Mouse (Mus musculus): Measurements from ENCODE around the gene Elp4. TPM values are rescaled to one million over a fixed set of nuclear protein-coding genes. Genes with fewer than 3 reads are reported as not detected.

Elp4 gene
- total RNA-seq, 1 experiment from 2014 or later: 18.2 TPM

DNA sequence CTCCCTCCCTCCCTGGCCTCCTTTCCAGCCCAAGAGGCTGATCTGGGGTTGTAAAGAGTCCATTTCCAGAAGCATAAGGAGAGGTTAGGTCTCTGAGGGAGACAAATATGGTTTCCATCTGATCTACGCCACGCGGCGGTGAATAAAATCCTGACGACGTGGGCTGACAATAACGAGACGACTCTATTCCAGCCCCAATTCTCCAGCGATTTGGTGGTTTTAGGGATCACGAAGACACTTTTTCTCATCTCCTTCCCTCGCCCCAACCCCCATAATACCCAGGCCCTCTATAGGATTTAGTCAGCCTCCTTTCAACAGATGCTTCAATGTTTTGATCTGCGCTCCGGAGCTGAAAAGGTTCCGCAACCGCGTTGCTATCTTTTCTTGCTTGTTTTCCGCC lies 216.4 kb downstream of the Elp4 start:
- ATAC-seq (ENCODE audit: extremely low read depth, insufficient number of reproducible peaks, low FRiP score, poor library complexity, severe bottlenecking): no peak

GRCm38 (mm10) chr2:105687317-105687991 lies 216.9 kb downstream of the Elp4 start:
- ATAC-seq (ENCODE audit: extremely low read depth, insufficient number of reproducible peaks, low FRiP score, poor library complexity, severe bottlenecking): no peak

DNA sequence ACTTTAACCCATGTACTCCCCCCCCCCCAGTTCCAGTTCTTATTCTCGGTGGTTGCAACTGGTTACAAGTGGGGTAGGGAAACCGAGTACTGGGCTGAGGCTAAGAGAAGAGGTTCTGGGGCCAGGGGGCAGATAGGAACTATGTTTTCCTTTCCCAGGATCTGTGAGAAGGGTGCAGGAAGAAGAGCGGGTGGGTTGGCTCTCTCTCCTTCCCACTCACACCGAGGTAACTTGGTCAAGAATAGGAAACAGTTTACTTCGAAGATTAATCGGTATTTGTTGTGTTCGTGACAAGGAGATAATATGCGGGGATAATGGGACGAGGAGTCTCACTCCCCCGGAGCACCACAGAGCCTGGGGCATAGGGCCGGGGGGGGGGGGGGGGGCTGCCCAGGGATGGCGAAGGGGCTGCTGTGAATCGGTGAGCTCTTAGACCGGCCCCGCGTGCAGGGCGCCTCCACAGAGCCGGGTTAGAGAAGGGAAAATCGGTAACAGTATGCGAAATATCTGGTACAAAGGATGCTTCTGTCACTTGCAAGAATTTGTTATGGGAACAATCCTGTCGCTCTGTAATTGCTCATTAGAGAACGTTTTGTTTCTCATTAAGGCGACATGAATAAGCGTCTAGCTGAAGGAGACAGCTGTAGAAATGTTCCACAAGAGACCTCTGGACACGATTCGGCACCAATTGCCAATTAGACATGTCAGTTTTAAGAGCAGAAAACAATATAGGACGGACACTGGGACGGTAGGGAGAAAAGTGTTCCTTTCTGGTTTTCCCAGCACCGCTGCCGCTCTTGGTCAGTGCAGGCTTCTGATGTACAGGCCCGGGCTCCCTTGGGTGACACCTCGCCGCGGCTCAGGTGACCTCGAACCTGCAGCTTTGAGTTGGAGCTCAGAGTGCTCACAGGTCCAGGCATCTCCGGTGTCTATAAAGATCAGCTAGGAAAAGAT lies 217.7 kb downstream of the Elp4 start:
- no peak for ATAC-seq (ENCODE audit: extremely low read depth, insufficient number of reproducible peaks, low FRiP score, poor library complexity, severe bottlenecking)

DNA sequence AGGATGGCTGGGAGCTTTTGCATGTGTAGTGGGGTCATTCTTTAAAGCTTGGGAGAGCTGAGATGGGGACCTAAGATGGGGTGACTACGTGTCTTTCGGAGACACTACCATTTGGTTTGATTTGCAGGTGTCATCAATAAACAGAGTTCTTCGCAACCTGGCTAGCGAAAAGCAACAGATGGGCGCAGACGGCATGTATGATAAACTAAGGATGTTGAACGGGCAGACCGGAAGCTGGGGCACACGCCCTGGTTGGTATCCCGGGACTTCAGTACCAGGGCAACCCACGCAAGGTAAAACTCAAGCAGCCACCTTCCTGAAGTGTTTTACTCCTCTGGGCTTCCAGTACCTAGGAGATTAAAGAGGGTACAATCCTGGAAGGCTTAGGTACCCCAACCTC lies 218.7 kb downstream of the Elp4 start:
- no peak for ATAC-seq (ENCODE audit: extremely low read depth, insufficient number of reproducible peaks, low FRiP score, poor library complexity, severe bottlenecking)

DNA sequence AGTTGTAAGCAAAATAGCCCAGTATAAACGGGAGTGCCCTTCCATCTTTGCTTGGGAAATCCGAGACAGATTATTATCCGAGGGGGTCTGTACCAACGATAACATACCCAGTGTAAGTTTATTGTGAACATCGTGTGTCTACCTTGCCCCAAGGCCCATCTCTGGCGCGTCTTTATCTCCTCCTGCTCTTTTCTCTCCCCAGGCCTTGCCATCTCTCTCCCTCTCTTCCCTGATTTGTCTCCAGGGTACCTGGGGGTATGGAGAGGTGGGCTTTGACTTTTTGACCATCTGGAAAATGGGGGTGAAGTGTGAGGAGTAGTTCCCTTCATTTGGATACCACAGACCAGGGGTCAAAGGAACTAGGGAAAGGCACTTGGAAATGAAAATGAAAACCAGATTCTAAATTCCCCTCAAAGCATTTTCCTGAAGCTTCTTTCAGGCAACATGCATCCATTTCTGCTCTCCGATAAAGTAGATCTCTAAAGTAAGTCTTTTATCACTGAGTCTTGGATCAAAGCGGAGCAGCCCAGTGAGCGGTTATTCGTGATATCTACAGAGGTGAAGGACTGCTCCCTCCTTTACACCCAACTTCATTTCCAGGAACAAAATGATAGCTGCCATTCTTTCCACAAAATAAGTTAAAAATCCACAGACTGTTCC lies 219.2 kb downstream of the Elp4 start:
- no peak for ATAC-seq (ENCODE audit: extremely low read depth, insufficient number of reproducible peaks, low FRiP score, poor library complexity, severe bottlenecking)

DNA sequence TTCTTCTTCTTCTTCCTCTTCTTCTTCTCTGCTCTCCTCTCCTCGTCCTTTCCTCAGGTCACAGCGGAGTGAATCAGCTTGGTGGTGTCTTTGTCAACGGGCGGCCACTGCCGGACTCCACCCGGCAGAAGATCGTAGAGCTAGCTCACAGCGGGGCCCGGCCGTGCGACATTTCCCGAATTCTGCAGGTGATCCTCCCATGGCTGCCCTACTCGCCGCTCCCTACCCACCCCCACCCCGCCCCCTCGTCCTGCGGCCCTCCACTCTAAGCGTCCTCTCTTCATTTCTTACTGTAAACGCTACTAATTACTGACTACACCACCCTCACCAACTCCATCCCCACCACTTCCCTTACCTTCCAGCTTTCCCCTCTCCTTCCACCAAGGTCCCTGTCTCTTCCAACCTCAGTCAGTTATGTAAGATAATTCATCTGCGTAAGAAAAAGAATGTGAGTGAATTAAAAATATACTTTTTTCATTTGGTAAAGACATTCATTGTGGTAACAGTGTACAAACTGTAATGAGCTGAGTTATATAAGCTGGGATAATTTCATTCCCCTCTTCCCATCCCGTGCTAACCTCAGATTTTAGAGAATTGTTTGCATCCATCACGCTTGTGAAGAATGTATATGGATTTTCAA lies 220.5 kb downstream of the Elp4 start:
- no peak for ATAC-seq (ENCODE audit: extremely low read depth, insufficient number of reproducible peaks, low FRiP score, poor library complexity, severe bottlenecking)

DNA sequence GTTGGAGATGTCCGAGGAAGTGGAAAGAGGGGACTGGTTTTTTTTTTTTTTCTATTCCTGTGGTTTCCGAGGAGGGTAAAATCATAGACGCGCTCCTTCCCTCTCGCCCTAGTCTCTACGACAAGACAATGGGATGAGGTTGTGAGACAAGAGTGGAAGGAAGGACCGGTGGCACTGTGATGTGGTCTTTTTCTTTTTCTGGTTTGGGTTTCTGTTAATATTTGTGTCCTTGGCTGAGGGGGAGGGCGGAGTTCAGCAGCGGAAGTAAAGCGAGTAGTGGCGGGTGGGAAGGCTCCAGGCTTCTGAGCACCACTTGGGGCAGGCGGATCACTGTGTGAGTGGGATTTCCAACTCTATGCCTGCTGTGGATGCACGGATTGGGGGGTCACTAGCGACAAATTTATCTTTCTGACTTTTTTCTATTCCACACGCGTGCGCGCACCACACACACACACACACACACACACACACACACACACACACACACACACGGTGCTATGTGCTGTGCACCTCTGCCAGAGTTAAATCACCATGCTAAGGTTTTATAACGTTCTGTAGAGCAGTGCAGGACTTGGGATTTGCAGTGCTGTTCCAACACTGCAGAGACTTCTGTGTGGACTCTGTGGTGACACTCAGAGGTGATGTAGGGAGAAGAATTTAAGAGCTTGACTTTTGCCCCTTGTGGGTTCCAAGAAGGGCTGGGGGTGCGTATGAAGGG lies 221.6 kb downstream of the Elp4 start:
- ATAC-seq (ENCODE audit: extremely low read depth, insufficient number of reproducible peaks, low FRiP score, poor library complexity, severe bottlenecking): no peak

DNA sequence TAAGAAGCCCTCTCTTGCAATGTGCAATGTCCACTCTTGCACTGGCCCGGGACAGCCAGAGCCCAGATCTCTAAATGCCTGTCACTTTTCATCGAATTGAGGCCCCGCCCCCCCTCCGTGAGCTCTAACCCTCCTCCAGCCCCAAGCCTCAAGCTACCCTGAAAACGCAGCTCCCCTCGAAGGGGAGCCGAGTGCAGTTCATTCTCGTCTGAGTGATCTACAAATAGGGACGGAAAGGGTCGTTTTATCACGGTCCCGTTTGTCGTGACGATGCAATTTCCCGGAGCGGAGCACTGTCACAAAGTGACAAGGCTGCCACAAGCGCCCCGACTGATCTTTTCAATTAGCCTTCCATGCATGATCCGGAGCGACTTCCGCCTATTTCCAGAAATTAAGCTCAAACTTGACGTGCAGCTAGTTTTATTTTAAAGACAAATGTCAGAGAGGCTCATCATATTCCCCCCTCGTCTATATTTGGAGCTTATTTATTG lies 222.3 kb downstream of the Elp4 start:
- ATAC-seq (ENCODE audit: extremely low read depth, insufficient number of reproducible peaks, low FRiP score, poor library complexity, severe bottlenecking): no peak

GRCm38 (mm10) chr2:105680999-105681710 lies 223.2 kb downstream of the Elp4 start:
- ATAC-seq (ENCODE audit: extremely low read depth, insufficient number of reproducible peaks, low FRiP score, poor library complexity, severe bottlenecking): no peak

DNA sequence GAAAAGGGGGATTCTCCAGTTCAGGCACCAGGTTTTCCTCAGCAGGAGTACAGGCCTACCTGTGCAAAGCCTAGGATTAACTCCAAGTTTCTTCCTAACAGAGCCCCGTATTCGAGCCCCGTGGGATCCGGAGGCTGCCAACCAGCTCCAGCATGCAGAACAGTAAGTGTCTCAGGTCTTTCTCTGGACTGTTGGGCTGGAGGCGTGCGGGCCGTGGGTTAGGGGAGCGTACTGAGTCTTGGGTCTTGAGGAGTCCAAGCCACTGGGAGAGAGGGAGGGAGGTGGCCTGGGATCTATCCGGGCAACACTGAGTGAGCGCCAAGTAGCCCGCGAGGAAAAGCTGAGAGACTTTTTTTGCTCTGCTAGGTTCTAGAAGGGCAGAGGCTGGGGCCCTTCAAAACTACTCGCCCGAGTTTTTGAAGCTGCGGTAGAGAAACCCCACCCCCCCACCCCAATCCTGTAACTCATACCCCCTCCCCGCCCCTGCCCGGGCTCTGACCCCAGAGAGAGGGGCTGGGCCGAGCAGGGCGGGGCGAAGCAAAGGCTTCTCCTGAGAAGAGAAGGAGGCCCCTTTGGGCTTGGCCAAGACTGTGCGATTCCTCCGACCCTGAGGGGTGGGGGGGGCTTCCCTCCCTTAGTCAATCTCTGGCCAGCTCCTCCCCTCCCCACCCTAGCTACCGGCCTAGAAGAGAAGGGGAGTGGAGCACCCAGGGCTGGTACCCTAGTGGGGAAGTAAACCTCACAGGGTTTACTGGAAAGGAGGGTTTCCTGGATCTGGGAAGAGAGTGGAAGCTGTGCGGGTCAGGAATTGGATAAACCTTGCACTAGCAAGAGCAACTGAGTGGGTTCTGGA lies 224.0 kb downstream of the Elp4 start:
- ATAC-seq (ENCODE audit: extremely low read depth, insufficient number of reproducible peaks, low FRiP score, poor library complexity, severe bottlenecking): no peak

DNA sequence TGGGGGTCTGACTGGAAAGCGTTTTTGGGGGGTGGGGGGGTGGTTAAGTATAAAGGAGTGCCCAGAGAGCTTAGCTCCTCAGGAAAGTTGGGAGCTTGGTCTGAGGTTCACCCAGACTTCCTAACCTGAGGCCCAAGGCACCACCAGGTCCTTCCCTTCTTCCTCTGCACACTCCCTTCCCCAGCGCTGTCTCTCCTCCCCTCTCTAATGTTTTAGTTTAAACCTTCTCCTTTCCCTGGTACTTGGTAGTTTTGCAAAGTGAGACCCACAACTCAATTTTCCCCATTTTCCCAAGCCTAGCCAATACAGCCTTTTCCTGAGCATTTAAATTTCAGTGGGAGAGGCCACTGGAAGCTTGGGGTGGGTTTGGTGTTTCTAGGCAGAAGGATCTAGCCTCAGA lies 225.0 kb downstream of the Elp4 start:
- no peak for ATAC-seq (ENCODE audit: extremely low read depth, insufficient number of reproducible peaks, low FRiP score, poor library complexity, severe bottlenecking)

GRCm38 (mm10) chr2:105678880-105679321 lies 225.5 kb downstream of the Elp4 start:
- ATAC-seq (ENCODE audit: extremely low read depth, insufficient number of reproducible peaks, low FRiP score, poor library complexity, severe bottlenecking): no peak

DNA sequence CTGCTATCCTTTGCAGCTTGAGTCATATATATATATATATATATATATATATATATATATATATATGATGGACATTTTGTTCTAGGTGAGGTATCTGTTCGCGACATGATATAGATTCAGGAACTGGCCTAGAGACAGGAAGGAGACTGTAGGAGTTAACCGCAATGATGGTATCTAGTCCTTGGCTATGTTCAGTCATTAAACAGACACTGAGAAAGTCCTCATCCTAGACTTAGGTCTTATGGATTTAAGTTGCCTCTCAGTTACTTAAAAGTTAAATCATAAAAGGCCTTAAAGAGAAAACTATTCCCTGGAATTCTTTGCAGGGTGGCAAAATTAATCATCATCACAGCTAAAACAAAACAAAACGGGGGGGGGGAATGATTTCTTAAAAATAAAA lies 226.1 kb downstream of the Elp4 start:
- ATAC-seq (ENCODE audit: extremely low read depth, insufficient number of reproducible peaks, low FRiP score, poor library complexity, severe bottlenecking): no peak

DNA sequence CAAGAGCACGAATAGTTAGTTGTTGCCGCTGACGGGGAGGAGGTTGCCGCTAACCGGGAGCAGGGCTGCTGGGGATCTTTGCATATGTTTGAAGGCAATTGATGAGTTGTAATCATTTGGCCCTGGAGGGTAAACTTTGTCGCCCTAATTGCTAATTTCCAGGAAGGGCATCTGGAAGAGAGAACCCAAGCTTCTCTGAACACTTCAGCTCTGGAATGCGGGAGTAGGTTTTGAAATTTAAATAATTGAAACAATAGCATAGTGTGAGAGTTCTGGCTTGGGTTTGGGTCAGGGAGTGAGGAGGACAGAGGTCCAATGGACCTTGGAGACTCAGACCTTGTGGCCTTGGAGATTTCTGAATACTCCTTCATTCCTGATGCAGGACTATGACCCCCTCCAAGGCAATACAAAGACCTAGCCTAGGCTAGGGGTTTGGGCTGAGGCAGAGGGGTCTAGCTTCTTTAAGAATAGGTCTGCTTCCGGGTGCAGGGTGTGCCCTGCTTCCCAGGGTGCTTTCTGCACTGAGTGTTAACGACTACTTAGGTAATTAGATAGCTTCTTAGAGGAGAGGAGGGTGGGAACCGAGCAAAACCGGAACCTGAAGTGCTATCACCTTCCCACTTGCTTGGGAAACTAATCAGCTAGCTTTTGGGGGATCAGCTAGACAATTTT lies 226.8 kb downstream of the Elp4 start:
- no peak for ATAC-seq (ENCODE audit: extremely low read depth, insufficient number of reproducible peaks, low FRiP score, poor library complexity, severe bottlenecking)

DNA sequence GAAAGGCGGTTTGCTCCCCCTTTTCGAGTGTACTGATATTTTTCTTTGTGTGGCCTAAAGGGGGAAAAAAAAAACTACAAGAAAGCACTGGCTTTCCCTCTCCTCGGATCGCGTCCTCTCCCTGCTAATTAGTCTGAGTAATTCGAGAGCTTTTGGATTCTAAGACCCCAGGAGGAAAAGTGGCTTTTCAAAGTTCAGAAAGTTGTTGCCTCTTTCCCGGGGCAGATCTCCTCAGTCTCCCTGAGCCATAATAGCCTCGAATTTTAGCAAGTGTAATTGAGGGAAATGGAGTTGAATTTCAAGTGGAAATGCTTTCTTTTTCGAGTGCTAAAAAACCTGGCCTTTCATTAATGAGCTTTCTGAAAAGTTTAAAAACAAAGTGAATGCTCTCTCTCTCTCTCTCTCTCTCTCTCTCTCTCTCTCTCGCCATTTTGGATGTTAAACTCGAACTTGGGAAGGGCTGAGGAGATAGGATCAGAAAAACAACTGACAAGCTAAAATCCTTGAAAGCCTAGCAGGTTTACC lies 227.4 kb downstream of the Elp4 start:
- ATAC-seq (ENCODE audit: extremely low read depth, insufficient number of reproducible peaks, low FRiP score, poor library complexity, severe bottlenecking): no peak

All from neutrophil, adult 5-6 weeks (primary cell).